Mouse (Mus musculus) ES-E14 (cell line): ENCODE results near the gene Trim8.

Source experiments
- CHD2 ChIP-seq: IDR thresholded peaks from 2 replicates; pipeline ENCODE4 v1.6.1; 2014; ENCODE audit warnings: mild to moderate bottlenecking, low read depth, low read length, inconsistent platforms
- HCFC1 ChIP-seq: IDR thresholded peaks from 2 replicates; pipeline ENCODE4 v1.6.1; 2012; ENCODE audit warnings: low read length, inconsistent platforms, borderline replicate concordance; ENCODE audit not compliant: insufficient read depth
- MAFK ChIP-seq: IDR thresholded peaks from 2 replicates; pipeline ENCODE4 v1.6.1; 2014; ENCODE audit warnings: mild to moderate bottlenecking, low read depth, low read length, inconsistent platforms; ENCODE audit not compliant: insufficient read depth

GRCm38 (mm10) chr19:46504822-46505417 is 3.4 kb downstream of the Trim8 start:
- TF ChIP-seq HCFC1 (no peak), MAFK (no peak), CHD2 (no peak)
